Mouse (Mus musculus): ENCODE data around the gene Fbxw8. TPM values are rescaled to one million over a fixed set of nuclear protein-coding genes. Genes with fewer than 3 reads are reported as not detected.

Fbxw8 gene
- polyA plus RNA-seq (2012; rRNA removed; ENCODE audit: low replicate concordance), result 25.7 and 29.0 TPM in 2 replicates

GRCm38 (mm10) chr5:118154839-118155564 is at the start of gene Fbxw8:
Gene Fbxw8, minus strand, starts transcription at chr5:118155464.

GRCm38 (mm10) chr5:118164581-118164980 is 9.3 kb upstream of the Fbxw8 start, which contains the start of gene Hrk:
Gene Hrk, plus strand, starts transcription at chr5:118164648.

GRCm38 (mm10) chr5:118027698-118028190 is 127.5 kb downstream of the Fbxw8 start, which contains the start of gene Tesc:
Gene Tesc, plus strand, starts transcription at chr5:118027743.

Other genes with a start within 250 kb of the Fbxw8 start
- 9.3 and 11.0 TPM in 2 replicates for gene Fbxo21, start 178.7 kb downstream of the Fbxw8 start, polyA plus RNA-seq (2012; rRNA removed; ENCODE audit: low replicate concordance)
- 18.5 and 44.9 TPM in 2 replicates for gene Tesc, start 127.7 kb downstream of the Fbxw8 start, polyA plus RNA-seq (2012; rRNA removed; ENCODE audit: low replicate concordance)
- not detected in 2 replicates for gene Hrk, start 9.2 kb upstream of the Fbxw8 start, polyA plus RNA-seq (2012; rRNA removed; ENCODE audit: low replicate concordance)
- gene Rnft2, start 89.7 kb upstream of the Fbxw8 start, polyA plus RNA-seq (2012; rRNA removed; ENCODE audit: low replicate concordance), result 0.81 and 1.6 TPM in 2 replicates
- gene 2410131K14Rik, start 89.8 kb upstream of the Fbxw8 start, polyA plus RNA-seq (2012; rRNA removed; ENCODE audit: low replicate concordance), result 2.7 and 3.7 TPM in 2 replicates